Mouse (Mus musculus) heart, embryonic 11.5 days (tissue): ENCODE results near the gene Bmyc. TPM values are rescaled to one million over a fixed set of nuclear protein-coding genes. Genes with fewer than 3 reads are reported as not detected.
A peak's percentile ranks its signal among the peaks of the same experiment; 100 is the strongest.
"Not testable (repeated sequence)": the region's sequence is repeated elsewhere in the genome, so short reads cannot be mapped to it uniquely, and the experiment has no call there.

Source experiments
- ATAC-seq: fragments of 200-750 bp; cut with Nextera tagmentation; replicated peaks from 2 replicates; pipeline ENCODE4 v1.8.0; 2017; ENCODE audit warnings: moderate library complexity; ENCODE audit not compliant: insufficient number of reproducible peaks, low FRiP score, low TSS enrichment
- H3K27ac ChIP-seq: fragments of 300-500 bp; sonication (generic); 2 replicates; pipeline ENCODE4 v1.5.1; 2014; ENCODE audit warnings: mild to moderate bottlenecking, low read depth, low read length
- H3K27me3 ChIP-seq: fragments of 300-500 bp; sonication (generic); 2 replicates; pipeline ENCODE4 v1.6.1; 2014; ENCODE audit warnings: mild to moderate bottlenecking, low read length, mixed read lengths; ENCODE audit not compliant: control insufficient read depth, insufficient read depth
- H3K36me3 ChIP-seq: fragments of 300-500 bp; sonication (generic); 2 replicates; pipeline ENCODE4 v1.6.1; 2014; ENCODE audit warnings: mild to moderate bottlenecking, low read length, moderate library complexity, mixed read lengths; ENCODE audit not compliant: control insufficient read depth, insufficient read depth
- H3K4me1 ChIP-seq: fragments of 300-500 bp; sonication (generic); 2 replicates; pipeline ENCODE4 v1.6.1; 2014; ENCODE audit warnings: low read length; ENCODE audit not compliant: control insufficient read depth, insufficient read depth
- H3K4me2 ChIP-seq: fragments of 300-500 bp; sonication (generic); 2 replicates; pipeline ENCODE4 v1.6.1; 2014; ENCODE audit warnings: mild to moderate bottlenecking, moderate library complexity
- H3K4me3 ChIP-seq: fragments of 300-500 bp; sonication (generic); 2 replicates; pipeline ENCODE4 v1.5.1; 2014; ENCODE audit warnings: low read depth, low read length
- H3K9ac ChIP-seq: fragments of 300-500 bp; sonication (generic); 2 replicates; pipeline ENCODE4 v1.6.1; 2014; ENCODE audit warnings: mild to moderate bottlenecking, low read depth, low read length, moderate library complexity
- H3K9me3 ChIP-seq: fragments of 300-500 bp; sonication (generic); replicated peaks from 2 replicates; pipeline ENCODE4 v1.6.1; 2016; ENCODE audit warnings: low read length; ENCODE audit not compliant: control insufficient read depth
- WGBS: fragments of 180-500 bp; shearing (Covaris S2); extraction: QIAGEN DNeasy Blood & Tissue Kit; methylation state at CpG from one replicate; pipeline ENCODE4 v1.1.7; 2014; ENCODE audit not compliant: insufficient replicate concordance; 5-methylcytosine and 5-hydroxymethylcytosine counted together
- polyA plus RNA-seq: library from polyadenylated mRNA; unstranded; fragments of >200 nt; fragmentation: Nextera tagmentation; extraction: Ambion mirVana; gene quantifications from 2 replicates; pipeline ENCODE4 v1.2.1, GENCODE M21; 2014

Gene Bmyc
- polyA plus RNA-seq, 1 experiment from 2014 or later = 49.9 TPM

GRCm38 (mm10) chr2:25703706-25704105 is 2.8 kb upstream of the Bmyc start:
- no peak overlapping the region for H3K9ac ChIP-seq
- no peak overlapping the region for H3K27ac ChIP-seq
- no peak for ATAC-seq
- no peak overlapping the region for H3K4me3 ChIP-seq
- no peak overlapping the region for H3K4me2 ChIP-seq
- H3K4me1 ChIP-seq = no peaks in the 10 kb centered on the region
- H3K36me3 ChIP-seq = no peaks in the 10 kb centered on the region
- no peaks in the 10 kb centered on the region for H3K27me3 ChIP-seq
- H3K9me3 ChIP-seq = no peaks in the 10 kb centered on the region
- 44% methylated on average over 4 of the region's 4 CpGs for WGBS

GRCm38 (mm10) chr2:25708121-25708520 is 1.6 kb downstream of the Bmyc start:
- Histone ChIP-seq H3K27ac (no peak overlapping the region), H3K36me3 (no peaks in the 10 kb centered on the region), H3K4me2 (peak overlapping the region; percentile 27; the same call in 1 of the 2 replicates), H3K27me3 (no peaks in the 10 kb centered on the region), H3K4me3 (no peak overlapping the region), H3K4me1 (no peaks in the 10 kb centered on the region), H3K9ac (no peak overlapping the region), H3K9me3 (no peaks in the 10 kb centered on the region)
- no peak for ATAC-seq
- WGBS = 75% methylated on average over 2 of the region's 2 CpGs

- not testable (repeated sequence) for H3K9ac ChIP-seq, H3K4me2 ChIP-seq, H3K27ac ChIP-seq, H3K4me1 ChIP-seq, ATAC-seq, H3K9me3 ChIP-seq, H3K27me3 ChIP-seq, H3K4me3 ChIP-seq, H3K36me3 ChIP-seq
- WGBS = 87% methylated on average over 1 of the region's 1 CpGs
Measured at GRCm38 (mm10) chr2:25709056-25709455, 2.5 kb downstream of the Bmyc start.

GRCm38 (mm10) chr2:25709791-25710190 is 3.3 kb downstream of the Bmyc start:
- H3K9ac ChIP-seq, H3K27ac ChIP-seq, H3K9me3 ChIP-seq, H3K4me2 ChIP-seq, H3K4me1 ChIP-seq, H3K4me3 ChIP-seq, H3K36me3 ChIP-seq, ATAC-seq, H3K27me3 ChIP-seq: not testable (repeated sequence)
- WGBS = 73% methylated on average over 2 of the region's 2 CpGs

- H3K27me3 ChIP-seq, H3K9me3 ChIP-seq, H3K4me1 ChIP-seq, H3K36me3 ChIP-seq, H3K9ac ChIP-seq, H3K27ac ChIP-seq, H3K4me3 ChIP-seq, ATAC-seq, H3K4me2 ChIP-seq: not testable (repeated sequence)
- WGBS = 25% methylated on average over 3 of the region's 3 CpGs
Measured at GRCm38 (mm10) chr2:25711641-25712040, 5.1 kb downstream of the Bmyc start.

GRCm38 (mm10) chr2:25717222-25717621 is 10.7 kb downstream of the Bmyc start:
- ATAC-seq = no peak
- Histone ChIP-seq H3K4me2 (no peak overlapping the region), H3K9ac (no peak overlapping the region), H3K27ac (no peak overlapping the region), H3K9me3 (no peaks in the 10 kb centered on the region), H3K4me3 (no peak overlapping the region), H3K36me3 (no peaks in the 10 kb centered on the region), H3K4me1 (no peaks in the 10 kb centered on the region), H3K27me3 (no peaks in the 10 kb centered on the region)

GRCm38 (mm10) chr2:25733199-25733930 is 26.8 kb downstream of the Bmyc start:
- Histone ChIP-seq H3K4me3 (no peak overlapping the region), H3K27me3 (no peaks in the 10 kb centered on the region), H3K4me1 (no peaks in the 10 kb centered on the region), H3K4me2 (no peak overlapping the region), H3K27ac (no peak overlapping the region), H3K9ac (no peak overlapping the region), H3K36me3 (no peaks in the 10 kb centered on the region), H3K9me3 (0 out of 2 replicates have a peak, but pooled peaks cover 3% of the 10 kb centered on the region)
- ATAC-seq = no peak
- 41% methylated on average over 2 of the region's 2 CpGs for WGBS

- H3K27me3 ChIP-seq, H3K9ac ChIP-seq, H3K27ac ChIP-seq, H3K4me2 ChIP-seq, H3K9me3 ChIP-seq, H3K36me3 ChIP-seq, H3K4me1 ChIP-seq, H3K4me3 ChIP-seq, ATAC-seq: not testable (repeated sequence)
- 80% methylated on average over 3 of the region's 3 CpGs for WGBS
Measured at GRCm38 (mm10) chr2:25736709-25737108, 30.2 kb downstream of the Bmyc start, which contains the start of gene Obp2b. Gene Obp2b (plus strand): TSS chr2:25737009.

GRCm38 (mm10) chr2:25741671-25742070 is 35.1 kb downstream of the Bmyc start:
- H3K4me2 ChIP-seq = no peak overlapping the region
- H3K4me3 ChIP-seq = no peak overlapping the region
- 65% methylated on average over 1 of the region's 1 CpGs for whole genome bisulfite sequencing
- no peaks in the 10 kb centered on the region for H3K9me3 ChIP-seq
- H3K9ac ChIP-seq = no peak overlapping the region
- H3K36me3 ChIP-seq = no peaks in the 10 kb centered on the region
- no peaks in the 10 kb centered on the region for H3K27me3 ChIP-seq
- no peak overlapping the region for H3K27ac ChIP-seq
- no peaks in the 10 kb centered on the region for H3K4me1 ChIP-seq
- no peak for ATAC-seq
